Mouse (Mus musculus) thymus, postnatal 4 days (tissue): ENCODE data around the gene A2ml1.
A peak's percentile ranks its signal among the peaks of the same experiment; 100 is the strongest.
"Not testable (repeated sequence)": the region's sequence is repeated elsewhere in the genome, so short reads cannot be mapped to it uniquely, and the experiment has no call there.

Source experiments
- DNase-seq: peaks from one replicate; pipeline ENCODE4 v3.0.0; 2021

Gene A2ml1

DNA sequence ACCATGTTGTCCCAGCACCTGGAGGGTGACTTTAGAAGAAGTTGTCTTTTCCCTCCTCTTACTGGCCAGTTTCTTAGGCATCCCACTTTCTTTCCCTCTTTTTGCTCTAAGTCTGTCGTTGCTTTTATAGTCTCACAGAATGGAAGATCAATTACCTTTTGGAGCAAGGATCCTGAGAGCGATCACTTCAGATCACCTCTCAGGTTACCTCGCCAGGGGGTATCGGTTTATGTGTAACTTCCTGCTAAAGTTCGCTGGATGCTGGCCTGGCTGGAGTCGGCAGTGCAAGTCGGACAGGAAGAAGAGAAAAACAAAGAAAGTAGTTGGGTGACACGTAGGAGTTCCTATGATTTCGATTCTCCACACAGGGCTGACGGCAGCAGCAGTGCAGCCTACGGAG is at the start of gene A2ml1:
A2ml1 (minus strand) TSS at position 101 of the 400 bp plus-strand sequence.
- no peak for DNase-seq

DNA sequence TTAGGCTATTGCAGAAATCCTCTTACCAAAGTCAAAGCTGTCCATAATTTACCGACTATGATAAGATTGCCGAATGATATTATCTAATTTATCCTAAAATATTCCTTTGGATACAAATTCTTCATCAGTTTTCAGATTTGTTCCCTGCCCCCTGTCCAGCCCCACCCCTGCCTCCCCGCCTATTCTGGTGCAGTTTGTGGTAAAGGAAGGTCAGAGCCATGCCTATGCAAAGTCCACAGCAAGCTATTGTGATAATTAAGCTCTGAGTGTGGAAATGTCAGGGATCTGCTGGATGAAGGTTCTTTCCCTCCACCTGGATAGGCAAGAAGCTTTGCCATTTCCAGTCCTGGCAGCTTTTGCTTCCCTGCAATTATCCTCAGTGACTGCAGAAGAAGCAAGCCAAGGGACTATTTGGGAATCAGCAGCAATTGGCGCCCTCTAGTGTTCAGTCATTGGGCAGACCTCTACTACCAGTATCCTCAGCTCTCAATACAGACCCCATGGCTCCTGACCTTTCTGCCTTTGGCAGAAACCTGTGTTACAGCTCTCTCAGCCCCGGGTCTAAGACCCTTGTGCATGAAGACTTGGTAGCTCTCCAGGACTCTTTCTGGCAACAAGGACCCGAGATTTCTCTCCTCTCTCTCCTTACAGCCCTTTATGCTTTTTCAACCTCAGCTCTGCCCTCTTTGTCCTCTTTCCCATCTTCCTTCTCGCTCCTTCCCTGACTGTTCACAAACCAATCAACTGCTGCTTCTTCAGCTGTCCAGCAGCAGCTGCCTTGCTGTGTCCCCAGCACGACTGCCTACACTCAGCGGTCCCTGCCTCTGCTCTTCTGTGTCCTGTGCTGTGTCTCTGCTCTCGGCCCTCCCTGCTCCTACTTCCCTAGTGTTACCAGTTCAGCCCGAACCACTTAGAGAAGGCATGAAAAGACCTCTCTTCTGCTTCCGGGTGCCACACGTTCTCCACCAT is 48.6 kb upstream of the A2ml1 start:
- peak; percentile 26 for DNase-seq

DNA sequence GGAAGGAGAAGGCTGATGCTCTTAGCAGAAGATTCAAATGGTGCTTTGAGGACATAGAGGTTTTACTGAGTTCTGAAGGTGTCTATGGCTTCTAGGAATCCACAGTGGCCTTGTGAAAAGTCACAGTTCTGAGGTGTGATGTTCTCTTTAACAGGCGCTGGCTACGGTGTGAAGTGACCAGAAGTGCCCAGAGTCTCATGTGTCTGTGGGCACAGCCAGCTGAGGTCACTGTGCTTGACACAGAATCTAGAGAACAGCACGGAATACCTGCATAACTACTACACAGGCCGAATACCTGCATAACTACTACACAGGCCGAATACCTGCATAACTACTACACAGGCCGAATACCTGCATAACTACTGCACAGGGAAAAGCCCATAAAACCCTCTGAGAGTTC is 43.8 kb upstream of the A2ml1 start:
- DNase-seq: not testable (repeated sequence)

DNA sequence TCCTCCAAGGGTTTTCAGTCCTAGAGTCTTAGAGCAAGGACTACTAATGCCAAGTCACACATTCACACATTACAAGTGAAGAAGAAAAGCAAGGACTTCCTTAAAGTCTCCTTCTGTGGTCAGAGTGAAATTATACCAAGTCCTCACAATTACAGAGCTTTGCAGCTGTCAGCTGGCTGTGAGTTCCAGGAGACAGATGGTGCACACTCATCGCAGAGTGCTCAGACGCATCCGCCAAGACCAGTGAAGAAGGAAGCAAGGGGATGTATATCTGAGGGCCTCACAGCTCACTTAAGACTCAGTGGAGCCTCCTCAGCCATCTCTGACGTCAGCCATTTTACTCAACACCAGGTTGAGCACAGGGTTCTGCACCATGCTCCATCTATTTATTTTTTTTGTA is 43.0 kb upstream of the A2ml1 start:
- no peak for DNase-seq

DNA sequence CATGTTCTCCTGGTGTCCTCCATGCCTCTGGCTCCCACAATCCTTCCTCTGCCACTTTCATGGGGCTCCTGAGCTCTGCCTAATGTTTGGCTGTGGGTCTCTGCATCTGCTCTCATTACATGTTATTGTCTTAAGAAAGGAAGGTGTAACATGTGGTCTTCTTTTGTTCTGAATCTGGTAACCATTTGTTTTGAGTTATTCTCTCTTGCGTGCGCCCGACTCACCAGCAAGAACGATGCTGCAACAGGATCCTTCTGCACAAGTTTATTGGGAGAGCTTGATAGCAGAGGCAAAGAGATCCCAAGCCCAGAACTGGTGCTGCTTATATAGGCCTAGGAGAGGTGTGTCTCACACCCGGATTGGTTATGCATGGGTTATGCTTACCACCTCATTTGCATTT is 42.0 kb upstream of the A2ml1 start, which contains the start of gene Klrb1a:
Klrb1a (minus strand) TSS at position 101 of the 400 bp plus-strand sequence.
- not testable (repeated sequence) for DNase-seq

DNA sequence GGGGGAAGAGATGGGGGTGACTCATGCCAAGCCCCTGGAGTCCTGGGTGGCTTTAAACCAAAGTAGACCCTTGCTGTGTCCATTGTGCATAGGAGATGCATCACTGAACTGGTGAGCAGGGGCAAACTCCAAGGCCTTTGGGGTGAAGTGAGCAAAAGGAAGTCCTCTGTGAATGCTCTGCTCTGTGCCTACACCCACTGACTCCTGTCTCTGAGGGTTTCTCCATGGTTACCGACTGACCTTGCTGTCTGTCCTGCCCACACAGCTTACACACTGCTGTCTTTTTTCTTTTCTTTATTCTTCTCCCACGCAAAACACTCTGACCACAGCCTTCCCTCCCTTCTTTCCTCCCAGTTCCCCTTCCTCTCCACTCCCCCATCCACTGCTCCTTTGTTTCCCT is 41.3 kb upstream of the A2ml1 start:
- DNase-seq: no peak

DNA sequence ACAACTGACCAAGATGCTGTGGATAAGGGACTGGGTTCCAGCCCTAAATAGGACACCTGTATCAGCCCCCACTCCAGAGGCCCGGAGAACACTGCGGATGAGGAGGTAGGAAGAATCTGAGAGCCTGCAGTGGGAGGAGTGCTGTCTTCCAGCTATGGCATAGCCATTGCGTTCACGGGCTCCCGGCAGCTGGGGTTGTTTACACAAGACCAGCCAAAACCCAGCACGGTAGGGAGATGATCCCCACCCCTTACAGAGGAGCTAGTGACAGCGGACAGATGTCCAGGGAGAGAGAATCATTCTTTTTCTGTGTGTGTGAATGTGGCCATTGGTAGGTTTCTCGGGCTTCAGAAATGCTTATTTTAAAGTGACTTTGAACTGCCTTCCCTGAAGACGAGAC is 24.9 kb upstream of the A2ml1 start:
- DNase-seq: no peak

DNA sequence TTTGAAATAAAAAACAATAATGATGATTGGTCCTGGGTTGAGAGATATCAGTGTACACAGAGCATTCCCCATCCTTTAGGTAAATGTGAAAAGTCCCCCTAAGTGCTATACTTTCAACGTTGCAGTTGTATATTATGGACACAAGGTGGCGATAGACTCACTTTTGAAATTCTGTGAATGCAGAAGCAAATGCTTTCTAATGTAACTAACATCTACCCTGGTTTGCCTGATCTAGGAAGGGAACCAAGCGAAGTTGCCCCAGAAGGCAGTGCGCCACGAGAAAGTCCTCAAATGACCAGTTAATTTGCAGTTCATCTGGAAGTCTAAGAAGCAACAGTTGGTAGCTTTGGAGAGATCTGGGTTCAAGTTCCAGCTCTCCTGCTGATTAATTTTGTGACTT is 23.1 kb upstream of the A2ml1 start:
- no peak for DNase-seq

DNA sequence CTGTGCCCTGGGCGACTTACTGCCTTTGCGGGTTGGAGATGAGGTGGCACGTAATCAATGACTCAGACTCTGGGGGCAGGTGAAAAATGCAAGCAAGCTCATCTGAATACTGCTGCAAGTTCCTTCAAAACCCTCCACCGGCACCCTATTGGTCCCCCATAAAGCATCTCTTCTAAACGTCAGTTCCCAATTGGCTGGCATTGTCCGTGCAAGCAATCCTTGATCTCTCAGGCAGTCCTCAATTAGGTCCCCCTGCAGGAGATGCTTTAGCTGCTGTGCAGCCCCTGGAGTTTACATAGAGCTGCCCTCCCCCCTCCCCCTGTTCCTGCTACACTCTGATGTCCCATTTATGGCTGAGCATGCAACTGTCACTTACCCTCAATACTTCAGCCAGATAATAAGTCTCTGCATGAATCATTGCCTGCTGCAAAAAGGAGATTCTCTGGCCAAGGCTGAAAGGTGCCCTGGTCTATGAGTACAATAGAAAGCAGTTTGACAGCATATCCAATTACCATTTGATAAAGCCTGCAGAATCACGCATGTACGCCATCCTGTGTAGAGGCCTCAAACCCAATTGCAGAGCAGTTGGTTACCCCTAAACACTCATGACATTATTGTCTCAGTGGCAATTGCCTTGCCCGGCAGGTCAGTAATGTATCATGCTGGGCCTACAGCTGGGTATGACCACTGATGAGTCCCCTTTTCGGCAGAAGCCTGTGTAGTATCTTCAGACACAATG is 21.2 kb upstream of the A2ml1 start:
- no peak for DNase-seq

DNA sequence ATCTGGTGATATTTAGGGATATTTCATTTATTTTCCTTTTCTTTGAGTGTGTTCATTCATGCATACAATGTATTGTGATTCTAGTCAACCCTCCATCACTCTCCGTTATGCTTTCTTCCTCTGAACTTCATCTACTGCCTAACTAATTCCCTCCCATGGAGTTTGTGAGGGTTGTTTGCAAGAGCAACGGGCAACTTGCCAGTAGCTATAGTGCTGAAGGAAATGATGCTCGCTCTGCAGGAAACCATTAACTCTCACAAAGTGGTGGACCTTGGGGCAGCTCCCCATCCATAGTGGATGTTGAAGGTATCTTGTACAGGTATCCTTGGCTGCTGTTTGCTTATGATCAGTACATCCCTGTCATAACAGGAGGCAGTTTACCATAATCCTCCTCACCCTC is 20.6 kb upstream of the A2ml1 start:
- no peak for DNase-seq

DNA sequence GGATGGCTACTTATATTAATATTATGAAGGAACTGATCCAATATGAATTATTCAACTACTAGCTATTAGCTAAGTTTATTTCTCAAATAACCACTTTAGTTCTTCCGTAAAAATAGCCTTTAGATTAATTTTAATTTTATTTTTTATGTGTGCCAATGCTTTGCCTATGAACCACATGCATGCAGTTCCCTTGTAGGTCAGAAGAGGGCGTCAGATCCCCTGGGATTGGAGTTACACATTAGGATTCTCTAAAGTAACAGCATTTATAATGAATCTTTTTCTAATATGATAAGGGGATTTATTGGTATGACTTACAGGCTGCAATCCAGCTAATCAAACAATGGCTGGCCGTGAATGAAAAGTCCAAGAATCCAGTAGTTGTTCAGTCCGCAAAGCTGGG is 18.1 kb upstream of the A2ml1 start:
- DNase-seq: no peak

DNA sequence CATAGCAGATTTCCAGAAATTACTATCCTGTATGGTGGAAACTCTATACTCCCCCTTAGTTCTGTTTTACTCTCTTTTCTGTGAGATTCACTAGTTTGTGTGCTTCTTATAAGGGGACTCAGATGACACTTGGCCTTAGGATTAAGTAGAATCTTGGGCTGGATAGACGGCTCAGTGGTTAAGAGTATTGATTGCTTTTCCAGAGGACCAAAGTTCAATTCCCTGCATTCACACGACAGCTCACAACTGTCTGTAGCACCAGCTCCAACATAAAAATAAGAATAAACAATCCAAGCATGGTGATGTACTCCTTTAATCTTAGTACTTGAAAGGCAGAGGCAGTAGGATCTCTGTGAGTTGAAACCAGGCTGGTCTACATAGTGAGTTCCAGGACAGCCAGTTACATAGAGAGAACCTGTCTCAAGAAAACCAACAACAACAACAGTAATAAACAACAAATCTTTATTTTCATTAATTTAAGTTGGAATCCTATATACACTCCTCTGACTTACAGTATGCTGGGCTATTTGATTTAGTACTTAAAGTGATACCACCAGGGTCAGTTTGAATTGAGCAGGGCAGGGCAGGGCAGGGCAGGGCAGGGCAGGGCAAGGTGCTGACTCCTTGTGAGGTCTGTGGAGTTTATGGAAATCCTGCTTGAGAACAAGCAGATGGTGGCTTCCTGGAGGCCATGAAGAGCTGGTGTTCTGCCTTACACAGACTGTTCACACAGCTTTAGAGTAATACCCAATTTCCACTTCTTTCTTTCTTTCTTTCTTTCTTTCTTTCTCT is 17.0 kb upstream of the A2ml1 start:
- no peak for DNase-seq

DNA sequence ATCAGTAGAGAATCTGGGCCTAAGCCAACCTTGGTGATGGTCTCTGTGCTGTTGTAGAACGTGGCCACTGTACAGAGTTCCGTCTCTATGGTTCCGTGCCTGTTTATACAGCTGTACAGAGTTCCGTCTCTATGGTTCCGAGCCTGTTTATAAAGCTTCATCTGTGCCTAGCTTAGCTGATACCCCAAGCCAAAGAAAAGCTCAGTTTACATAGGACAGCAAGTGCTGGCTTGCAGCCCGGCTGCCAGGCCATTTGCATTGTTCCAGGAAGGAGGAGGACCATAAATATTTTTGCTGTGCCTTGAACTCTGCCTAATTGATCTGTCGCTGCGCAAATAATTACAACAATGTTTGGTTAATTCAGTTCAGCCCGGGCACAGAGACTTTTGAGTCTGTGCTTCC is 15.7 kb upstream of the A2ml1 start:
- DNase-seq: no peak

DNA sequence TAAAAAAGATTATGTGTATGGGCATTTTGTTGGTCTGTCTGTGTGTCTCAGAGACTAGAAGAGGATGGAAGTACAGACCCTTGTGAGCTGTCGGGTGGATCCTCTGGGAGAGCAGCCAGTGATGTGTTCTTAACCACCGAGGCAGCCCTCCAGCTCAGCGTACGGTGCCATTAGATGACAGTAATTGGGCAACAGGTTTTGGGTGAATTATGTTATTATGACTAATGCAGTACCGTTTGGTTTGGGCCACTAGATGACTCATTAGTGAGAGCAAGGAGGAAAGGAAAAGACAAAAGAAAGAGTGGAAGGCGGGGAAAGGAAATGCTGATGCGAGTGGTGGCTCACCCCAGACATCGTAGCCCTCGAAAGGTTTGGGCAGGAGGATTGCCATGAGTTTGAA is 13.2 kb upstream of the A2ml1 start:
- no peak for DNase-seq

DNA sequence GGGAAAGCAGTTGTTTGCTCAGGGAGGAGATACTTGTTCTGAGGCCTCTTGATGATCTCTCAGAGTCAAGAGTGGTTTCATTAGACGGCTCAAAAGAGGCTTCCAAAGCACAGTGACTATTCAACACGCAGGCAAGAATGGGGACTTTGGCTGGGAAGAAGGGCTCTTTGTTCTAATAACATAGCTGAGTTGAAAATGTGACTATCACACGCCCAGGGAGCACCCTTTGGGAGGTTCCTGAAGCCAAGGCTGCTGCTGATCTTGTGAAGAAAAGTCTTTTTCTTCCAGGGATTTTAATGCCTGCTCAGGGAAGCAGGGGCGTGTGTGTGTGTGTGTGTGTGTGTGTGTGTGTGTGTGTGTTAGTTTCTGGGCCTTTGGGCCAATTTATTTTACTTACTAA is 8.0 kb upstream of the A2ml1 start:
- DNase-seq: no peak

DNA sequence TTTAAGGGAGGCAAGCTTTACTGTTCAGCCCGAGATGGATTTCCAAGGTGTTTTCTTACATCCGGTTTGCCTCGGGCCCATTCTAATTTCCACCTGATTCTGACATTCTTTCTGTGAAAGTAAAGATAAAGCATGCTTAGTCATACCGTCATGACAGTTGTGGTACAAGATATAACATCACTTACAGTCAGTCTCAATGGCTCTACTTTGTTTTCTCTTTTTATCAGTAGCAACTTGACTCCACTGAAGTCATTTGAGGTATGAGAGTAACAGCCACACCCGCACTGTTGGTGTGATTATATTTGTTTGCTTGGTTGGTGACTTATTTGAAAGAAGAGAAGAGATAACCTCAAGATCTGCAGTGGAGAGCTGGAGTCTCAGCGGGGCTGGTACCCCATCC is 6.2 kb upstream of the A2ml1 start:
- no peak for DNase-seq

DNA sequence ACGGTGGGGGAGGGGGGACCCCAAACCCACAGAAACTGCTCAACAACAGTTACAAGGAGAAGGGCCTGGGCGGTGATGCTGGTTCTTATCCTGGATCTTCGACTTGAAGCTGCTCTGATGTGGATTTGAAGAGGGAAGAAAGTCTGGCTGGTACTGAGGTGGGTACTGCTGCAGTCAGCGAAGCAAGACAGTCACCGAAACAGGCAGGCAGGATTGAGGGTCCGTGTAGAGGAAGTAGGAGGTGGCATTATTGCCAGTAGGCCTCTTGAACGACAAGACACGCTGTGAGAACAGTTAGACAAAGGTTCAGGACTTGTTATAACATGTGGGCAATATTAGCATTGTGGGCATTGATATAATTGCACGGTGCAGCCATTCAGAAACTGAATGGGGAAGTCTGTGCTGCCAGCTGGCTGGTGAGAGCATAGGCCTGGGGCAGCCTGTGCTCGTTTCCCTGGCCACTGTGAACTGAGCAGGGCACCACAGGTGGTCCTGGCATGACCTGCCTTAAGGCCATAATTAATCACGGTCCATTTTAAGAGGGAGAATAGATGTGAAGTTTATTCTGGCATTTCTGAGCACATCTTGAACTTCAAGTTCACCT is 4.3 kb upstream of the A2ml1 start:
- DNase-seq: no peak

DNA sequence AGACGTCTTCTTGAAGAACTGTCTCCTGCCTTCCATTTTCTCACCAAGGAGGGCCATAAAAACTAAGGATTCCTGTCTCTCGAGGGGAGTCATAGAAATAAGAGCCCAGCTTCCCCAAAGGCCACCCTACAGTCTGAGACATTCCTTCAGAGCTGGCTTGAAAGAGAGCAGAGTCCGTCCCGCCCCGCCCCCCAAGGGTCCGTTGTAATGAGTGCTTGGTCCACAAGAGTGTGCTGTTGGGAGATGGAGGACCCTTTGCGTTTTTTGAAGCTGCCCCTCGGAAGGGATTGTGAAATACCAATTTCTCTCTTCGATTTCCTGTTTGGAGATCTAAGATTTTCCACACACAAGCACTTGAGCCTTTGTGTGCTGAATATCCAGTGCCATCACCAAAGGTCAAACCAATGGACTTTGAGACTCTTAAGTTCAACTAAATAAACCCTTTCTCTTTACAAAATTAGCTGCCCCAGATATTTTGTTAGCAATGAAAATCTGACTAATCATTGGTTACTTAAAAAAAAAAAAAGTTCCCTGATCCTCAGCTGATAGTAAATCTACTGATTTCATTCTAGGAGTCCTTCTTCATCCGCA is 2.8 kb upstream of the A2ml1 start:
- peak; percentile 19 for DNase-seq

DNA sequence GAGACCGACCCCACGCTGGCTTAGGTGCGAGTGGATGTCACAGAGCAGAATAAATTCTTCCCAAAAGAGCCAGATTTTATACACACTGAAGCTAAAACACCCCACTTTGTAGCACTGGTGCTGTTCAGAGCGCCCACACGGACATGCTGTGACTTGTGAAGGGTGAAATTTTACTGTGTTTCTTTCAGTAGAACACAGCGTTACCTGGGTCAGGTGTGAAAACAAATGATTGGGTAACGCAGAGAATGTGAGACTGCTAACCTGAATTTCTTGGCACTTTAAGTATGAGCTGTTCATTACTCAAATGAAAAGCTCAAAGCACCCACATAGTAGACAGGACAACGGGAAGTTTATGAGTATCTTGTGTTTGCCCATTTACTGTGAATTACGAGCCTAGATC is 4.1 kb downstream of the A2ml1 start:
- DNase-seq: no peak

DNA sequence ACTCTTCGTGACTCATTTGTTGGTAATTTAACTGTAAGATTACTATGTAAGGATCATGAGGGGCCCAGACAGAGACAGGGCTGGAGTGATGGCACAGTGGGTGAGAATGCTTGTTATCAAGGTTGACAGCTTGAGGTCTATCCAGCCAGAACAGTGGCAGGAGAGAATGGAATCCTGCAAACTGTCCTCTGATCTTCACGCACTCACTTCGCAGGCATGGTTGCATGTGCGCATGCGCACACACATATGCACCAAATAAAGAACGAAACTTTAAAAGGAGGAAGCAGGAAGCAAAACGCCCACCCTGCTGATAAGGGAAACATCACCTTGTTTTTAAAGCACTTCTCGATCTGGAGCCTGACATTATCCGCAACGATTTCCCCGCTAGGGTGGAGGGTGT is 14.8 kb downstream of the A2ml1 start:
- no peak for DNase-seq

DNA sequence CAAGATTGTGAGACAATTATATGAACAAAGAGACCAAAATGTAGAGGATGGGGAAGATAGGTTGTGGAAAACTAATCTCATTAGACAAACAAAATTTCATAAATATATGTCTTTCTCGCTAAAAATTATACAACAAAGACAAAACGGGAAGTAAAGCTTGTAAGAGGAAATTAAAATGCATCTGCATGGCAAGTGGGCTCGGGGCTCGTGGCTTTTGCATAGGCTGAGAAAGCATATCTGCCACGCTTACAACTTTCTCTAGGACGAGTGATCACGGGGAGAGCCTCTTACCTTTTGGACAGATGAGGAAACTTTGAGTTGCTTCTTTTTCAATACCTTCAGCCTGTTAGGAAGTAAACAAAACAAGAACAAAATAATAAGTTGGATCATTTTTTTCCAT is 27.4 kb downstream of the A2ml1 start:
- no peak for DNase-seq
